Mouse (Mus musculus): Measurements from ENCODE around the gene Hmg20a.

DNA sequence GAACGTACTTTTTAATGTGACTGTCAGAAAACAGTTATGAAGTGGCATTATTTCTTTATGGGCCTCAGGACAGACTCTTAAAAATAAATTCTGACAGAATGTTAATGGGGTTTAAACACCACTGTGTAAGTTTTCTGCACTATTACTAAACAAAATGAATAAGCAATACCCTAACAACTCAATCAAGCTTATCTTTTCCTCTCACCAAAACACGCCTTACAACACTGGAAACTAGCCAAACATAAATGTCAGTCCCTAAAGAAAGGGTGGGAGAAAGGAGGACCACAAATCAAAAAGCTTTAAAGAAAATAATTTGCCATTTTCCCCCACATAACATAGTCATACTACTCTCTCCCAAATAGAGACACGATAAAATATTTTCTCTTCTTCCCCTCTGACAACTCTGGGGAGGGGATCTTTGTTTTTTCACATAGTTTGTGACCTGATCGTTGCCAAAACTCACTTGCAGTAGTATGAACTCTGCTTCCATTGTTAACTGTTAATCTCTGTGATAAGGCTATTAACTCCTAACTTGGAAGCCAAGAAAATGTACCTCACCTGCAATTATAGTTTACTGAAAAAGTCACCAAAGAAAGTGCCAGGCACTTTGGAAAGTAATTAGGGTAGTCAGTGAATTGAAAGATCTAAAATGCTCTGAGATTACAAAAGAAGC is 2.3 kb upstream of the Hmg20a start:
- TF ChIP-seq CTCF (IDR thresholded peaks at IDR 0.05; ENCODE audit: low read depth) (no peak), EP300 (optimal IDR thresholded peaks at IDR 0.05) (no peak)

Measured in stomach, postnatal 0 days (tissue).